Mouse (Mus musculus): ENCODE results near the gene Gbx2. TPM values are rescaled to one million over a fixed set of nuclear protein-coding genes. Genes with fewer than 3 reads are reported as not detected.

Gene Gbx2
- polyA plus RNA-seq, 1 experiment from 2014 or later, result 30.9 TPM

DNA sequence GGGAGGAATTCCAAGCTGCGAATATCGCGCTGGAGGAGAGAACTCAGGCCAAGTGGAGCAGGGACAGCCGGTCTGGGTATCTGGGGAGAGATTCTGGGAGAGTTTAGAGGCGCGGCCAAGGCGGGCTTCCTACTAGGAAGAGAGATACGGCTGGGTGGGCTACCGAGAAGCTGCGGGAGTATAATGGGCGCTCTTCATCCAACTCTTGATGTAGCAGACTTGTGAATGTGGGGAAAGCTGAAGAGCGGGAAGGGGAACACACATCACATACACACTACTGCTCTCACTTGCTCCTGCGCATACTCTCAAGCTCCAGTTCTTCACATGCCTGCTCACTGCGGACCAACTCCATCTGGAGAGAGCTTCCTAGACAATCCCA is 7.3 kb downstream of the Gbx2 start:
- WGBS, result 10% methylated on average over 14 of the region's 14 CpGs
- H3K27me3 ChIP-seq (ENCODE audit: control insufficient read depth, insufficient read depth, low read length), result peaks cover 11% of the 10 kb centered on the region; the same call in 1 of the 2 replicates
- peaks cover 33% of the 10 kb centered on the region; the same call in 1 of the 2 replicates for H3K4me1 ChIP-seq (ENCODE audit: control insufficient read depth, insufficient read depth, low read length)
- no peaks in the 10 kb centered on the region for H3K9me3 ChIP-seq (ENCODE audit: control insufficient read depth, low read length)
- H3K36me3 ChIP-seq (ENCODE audit: control insufficient read depth, insufficient read depth, low read length), result no peaks in the 10 kb centered on the region
- no peak overlapping the region for H3K9ac ChIP-seq (replicated peaks; ENCODE audit: low read depth, low read length)
- no peak for ATAC-seq (ENCODE audit: low read depth)
- H3K4me3 ChIP-seq (ENCODE audit: low read depth, low read length), result no peak overlapping the region
- no peak overlapping the region for H3K27ac ChIP-seq (ENCODE audit: low read depth, low read length)
- peak overlapping the region; percentile 42; the same call in 1 of the 2 replicates for H3K4me2 ChIP-seq (ENCODE audit: low read depth, low read length)

DNA sequence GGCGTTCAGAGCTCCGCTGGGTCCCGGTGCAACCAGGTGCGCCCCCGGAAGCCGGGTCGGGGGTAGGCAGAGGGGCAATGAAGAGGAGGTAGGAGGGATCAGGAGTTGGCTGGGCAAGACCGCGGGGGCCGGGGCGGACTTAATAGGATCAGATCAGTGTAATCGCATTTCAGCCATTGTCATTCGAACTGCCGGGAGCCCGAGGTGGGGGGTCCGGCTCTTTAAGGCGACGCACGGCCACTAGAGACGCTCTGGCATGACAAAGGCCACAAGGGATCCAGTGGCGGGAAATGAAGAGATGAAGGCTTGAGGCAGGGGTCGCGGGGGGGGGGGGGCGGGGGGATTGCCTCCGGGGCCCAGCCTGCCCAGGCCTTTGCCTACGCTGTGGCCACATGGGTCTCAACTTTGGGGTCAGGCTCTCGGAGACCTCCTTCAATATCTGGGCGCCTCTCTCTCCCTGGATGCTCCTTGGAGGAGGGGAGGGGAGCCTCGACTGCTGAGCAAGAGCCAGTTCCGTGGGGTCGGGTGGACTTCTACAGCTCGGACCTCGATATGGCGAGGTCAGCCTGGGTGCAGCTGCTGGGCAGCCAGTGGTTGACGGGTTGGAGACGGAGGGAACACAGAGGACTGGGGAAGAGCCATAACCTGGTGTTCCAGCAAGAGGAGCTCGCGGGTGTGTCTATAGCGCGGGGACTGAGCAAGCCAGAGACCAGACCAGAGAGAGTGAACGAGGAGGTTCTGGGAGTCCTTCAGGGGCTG is 7.9 kb downstream of the Gbx2 start:
- no peaks in the 10 kb centered on the region for H3K9me3 ChIP-seq (ENCODE audit: control insufficient read depth, low read length)
- H3K4me3 ChIP-seq (ENCODE audit: low read depth, low read length), result no peak overlapping the region
- under 1% methylated on average over 40 of the region's 41 CpGs for WGBS
- H3K4me2 ChIP-seq (ENCODE audit: low read depth, low read length), result peak overlapping the region; percentile 42
- peaks cover 11% of the 10 kb centered on the region; the same call in 1 of the 2 replicates for H3K27me3 ChIP-seq (ENCODE audit: control insufficient read depth, insufficient read depth, low read length)
- no peak overlapping the region; the same call in 1 of the 2 replicates for H3K9ac ChIP-seq (replicated peaks; ENCODE audit: low read depth, low read length)
- H3K36me3 ChIP-seq (ENCODE audit: control insufficient read depth, insufficient read depth, low read length), result no peaks in the 10 kb centered on the region
- no peak overlapping the region for H3K27ac ChIP-seq (ENCODE audit: low read depth, low read length)
- peaks cover 33% of the 10 kb centered on the region; the same call in 1 of the 2 replicates for H3K4me1 ChIP-seq (ENCODE audit: control insufficient read depth, insufficient read depth, low read length)
- ATAC-seq (ENCODE audit: low read depth), result no peak

DNA sequence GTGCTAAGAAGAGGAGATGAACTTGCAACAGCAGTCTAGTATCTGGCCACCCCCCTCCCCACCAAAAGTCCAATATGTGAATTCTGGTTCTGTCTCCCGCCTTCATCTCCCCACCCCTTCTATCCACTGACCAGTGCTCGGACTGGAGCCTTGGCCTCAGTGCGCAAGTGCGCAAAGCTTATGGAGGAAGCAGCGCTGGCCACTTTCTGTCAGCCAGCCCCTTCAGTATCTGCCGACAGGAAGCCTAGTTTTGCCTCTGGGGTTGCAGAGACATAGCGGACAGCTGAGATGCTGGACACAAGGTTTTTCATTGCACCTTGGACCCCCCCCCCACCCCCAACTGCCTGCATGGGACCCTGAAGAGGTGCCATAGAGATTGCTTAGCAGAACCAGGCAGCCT is 8.7 kb downstream of the Gbx2 start:
- ATAC-seq (ENCODE audit: low read depth), result no peak
- Histone ChIP-seq H3K4me3 (ENCODE audit: low read depth, low read length) (no peak overlapping the region), H3K4me1 (ENCODE audit: control insufficient read depth, insufficient read depth, low read length) (peaks cover 32% of the 10 kb centered on the region; the same call in 1 of the 2 replicates), H3K36me3 (ENCODE audit: control insufficient read depth, insufficient read depth, low read length) (no peaks in the 10 kb centered on the region), H3K27ac (ENCODE audit: low read depth, low read length) (no peak overlapping the region), H3K4me2 (ENCODE audit: low read depth, low read length) (peak overlapping the region; percentile 1; the same call in 1 of the 2 replicates), H3K27me3 (ENCODE audit: control insufficient read depth, insufficient read depth, low read length) (peaks cover 11% of the 10 kb centered on the region; the same call in 1 of the 2 replicates), H3K9me3 (ENCODE audit: control insufficient read depth, low read length) (no peaks in the 10 kb centered on the region), H3K9ac (replicated peaks; ENCODE audit: low read depth, low read length) (no peak overlapping the region)
- 5% methylated on average over 7 of the region's 7 CpGs for WGBS

DNA sequence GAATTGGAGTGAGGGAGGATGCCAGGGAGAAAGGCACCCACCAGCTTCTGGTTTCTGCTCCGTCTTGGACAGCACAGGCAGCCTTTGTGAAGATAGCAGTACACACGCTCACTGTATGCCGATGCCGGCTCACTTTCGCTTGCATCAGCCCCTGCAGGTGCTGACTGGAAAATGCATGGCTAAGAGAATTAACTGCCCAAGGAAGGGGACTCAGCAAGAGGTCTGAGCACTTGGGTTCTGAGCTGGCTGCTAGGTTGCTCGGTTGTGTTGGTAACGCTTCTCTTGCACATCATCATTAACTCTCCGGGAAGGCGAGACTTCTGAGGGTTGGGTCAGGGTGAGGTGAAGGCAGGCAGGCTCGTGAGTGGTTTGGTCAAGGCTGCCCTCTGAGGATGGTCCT is 9.2 kb downstream of the Gbx2 start:
- Histone ChIP-seq H3K4me3 (ENCODE audit: low read depth, low read length) (no peak overlapping the region), H3K36me3 (ENCODE audit: control insufficient read depth, insufficient read depth, low read length) (no peaks in the 10 kb centered on the region), H3K27me3 (ENCODE audit: control insufficient read depth, insufficient read depth, low read length) (peaks cover 11% of the 10 kb centered on the region; the same call in 1 of the 2 replicates), H3K4me1 (ENCODE audit: control insufficient read depth, insufficient read depth, low read length) (peaks cover 27% of the 10 kb centered on the region; the same call in 1 of the 2 replicates), H3K9ac (replicated peaks; ENCODE audit: low read depth, low read length) (no peak overlapping the region), H3K9me3 (ENCODE audit: control insufficient read depth, low read length) (no peaks in the 10 kb centered on the region), H3K4me2 (ENCODE audit: low read depth, low read length) (peak overlapping the region; percentile 1; the same call in 1 of the 2 replicates), H3K27ac (ENCODE audit: low read depth, low read length) (no peak overlapping the region)
- WGBS, result 4% methylated on average over 10 of the region's 10 CpGs
- 0 out of 2 replicates have a peak, but pooled peaks have one; percentile 42 for ATAC-seq (ENCODE audit: low read depth)

DNA sequence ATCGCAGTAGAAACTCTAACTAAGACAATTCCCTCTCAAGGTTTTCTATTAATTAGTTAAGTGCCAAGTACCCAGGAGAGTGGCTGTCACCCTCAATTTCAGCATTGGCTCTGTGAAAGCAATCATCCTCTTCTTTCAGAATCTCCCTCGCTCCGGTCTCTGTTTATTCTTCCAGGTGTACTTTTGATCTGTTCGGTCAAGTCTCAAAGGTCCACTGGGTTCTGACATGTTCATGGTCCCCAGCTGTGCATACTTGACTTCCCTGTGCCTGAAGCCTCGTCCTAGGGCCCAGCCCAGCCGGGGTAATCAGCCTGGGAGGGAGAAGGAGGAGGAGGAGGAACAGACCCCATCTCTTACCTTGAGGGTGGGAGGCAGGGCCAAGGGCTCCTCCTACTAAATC is 11.8 kb downstream of the Gbx2 start:
- Histone ChIP-seq H3K27me3 (ENCODE audit: control insufficient read depth, insufficient read depth, low read length) (0 out of 2 replicates have a peak, but pooled peaks cover 6% of the 10 kb centered on the region), H3K9me3 (ENCODE audit: control insufficient read depth, low read length) (no peaks in the 10 kb centered on the region), H3K27ac (ENCODE audit: low read depth, low read length) (no peak overlapping the region), H3K4me3 (ENCODE audit: low read depth, low read length) (no peak overlapping the region), H3K36me3 (ENCODE audit: control insufficient read depth, insufficient read depth, low read length) (no peaks in the 10 kb centered on the region), H3K9ac (replicated peaks; ENCODE audit: low read depth, low read length) (no peak overlapping the region), H3K4me1 (ENCODE audit: control insufficient read depth, insufficient read depth, low read length) (peaks cover 16% of the 10 kb centered on the region; the same call in 1 of the 2 replicates), H3K4me2 (ENCODE audit: low read depth, low read length) (no peak overlapping the region)
- 82% methylated on average over 6 of the region's 6 CpGs for WGBS
- no peak for ATAC-seq (ENCODE audit: low read depth)

DNA sequence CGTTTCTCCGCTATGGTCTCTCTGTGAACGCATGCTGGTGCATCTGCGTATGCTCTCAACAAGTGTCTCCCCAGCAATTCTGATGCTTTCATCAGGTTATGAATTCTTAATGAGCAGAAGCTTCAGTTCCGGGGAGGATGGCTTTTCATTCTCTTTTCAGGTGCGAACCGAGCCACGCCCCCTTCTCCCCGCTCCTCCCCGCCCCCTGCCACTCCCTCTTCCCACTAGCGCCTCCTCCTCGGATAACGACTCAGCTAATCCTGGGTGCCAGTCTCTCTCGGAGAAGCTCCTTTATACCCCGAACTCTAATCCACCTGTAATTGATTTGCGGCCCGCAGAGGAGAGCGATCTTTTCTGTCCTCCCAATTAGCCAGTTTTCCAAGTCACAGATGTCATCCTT is 12.9 kb downstream of the Gbx2 start:
- no peak for ATAC-seq (ENCODE audit: low read depth)
- Histone ChIP-seq H3K4me3 (ENCODE audit: low read depth, low read length) (no peak overlapping the region), H3K36me3 (ENCODE audit: control insufficient read depth, insufficient read depth, low read length) (no peaks in the 10 kb centered on the region), H3K4me2 (ENCODE audit: low read depth, low read length) (no peak overlapping the region), H3K9ac (replicated peaks; ENCODE audit: low read depth, low read length) (no peak overlapping the region), H3K27me3 (ENCODE audit: control insufficient read depth, insufficient read depth, low read length) (0 out of 2 replicates have a peak, but pooled peaks cover 6% of the 10 kb centered on the region), H3K4me1 (ENCODE audit: control insufficient read depth, insufficient read depth, low read length) (peaks cover 11% of the 10 kb centered on the region; the same call in 1 of the 2 replicates), H3K9me3 (ENCODE audit: control insufficient read depth, low read length) (no peaks in the 10 kb centered on the region), H3K27ac (ENCODE audit: low read depth, low read length) (no peak overlapping the region)
- WGBS, result 41% methylated on average over 18 of the region's 18 CpGs

DNA sequence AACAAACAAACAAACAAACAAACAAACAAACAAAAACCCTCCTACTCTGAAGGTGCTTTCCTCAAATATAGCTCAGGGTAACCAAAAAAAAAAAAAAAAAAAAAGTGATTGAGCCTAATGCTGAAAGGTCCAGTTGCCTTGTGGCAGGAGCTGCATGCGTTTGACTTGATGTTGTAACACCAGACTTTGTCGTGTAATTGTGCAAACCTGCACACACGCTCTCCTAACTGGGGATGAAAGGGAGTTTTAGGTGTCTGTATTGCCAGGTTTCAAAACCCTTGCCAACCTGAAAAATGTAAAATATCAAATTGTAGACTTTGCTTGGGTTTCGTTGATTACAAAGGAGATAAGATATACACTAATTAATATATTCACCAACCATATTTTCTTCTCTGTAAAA is 17.4 kb downstream of the Gbx2 start:
- Histone ChIP-seq H3K27me3 (ENCODE audit: control insufficient read depth, insufficient read depth, low read length) (no peaks in the 10 kb centered on the region), H3K4me2 (ENCODE audit: low read depth, low read length) (no peak overlapping the region), H3K9ac (replicated peaks; ENCODE audit: low read depth, low read length) (no peak overlapping the region), H3K4me3 (ENCODE audit: low read depth, low read length) (no peak overlapping the region), H3K36me3 (ENCODE audit: control insufficient read depth, insufficient read depth, low read length) (no peaks in the 10 kb centered on the region), H3K4me1 (ENCODE audit: control insufficient read depth, insufficient read depth, low read length) (0 out of 2 replicates have a peak, but pooled peaks cover 2% of the 10 kb centered on the region), H3K9me3 (ENCODE audit: control insufficient read depth, low read length) (no peaks in the 10 kb centered on the region), H3K27ac (ENCODE audit: low read depth, low read length) (no peak overlapping the region)
- ATAC-seq (ENCODE audit: low read depth), result no peak
- WGBS, result 83% methylated on average over 4 of the region's 4 CpGs

DNA sequence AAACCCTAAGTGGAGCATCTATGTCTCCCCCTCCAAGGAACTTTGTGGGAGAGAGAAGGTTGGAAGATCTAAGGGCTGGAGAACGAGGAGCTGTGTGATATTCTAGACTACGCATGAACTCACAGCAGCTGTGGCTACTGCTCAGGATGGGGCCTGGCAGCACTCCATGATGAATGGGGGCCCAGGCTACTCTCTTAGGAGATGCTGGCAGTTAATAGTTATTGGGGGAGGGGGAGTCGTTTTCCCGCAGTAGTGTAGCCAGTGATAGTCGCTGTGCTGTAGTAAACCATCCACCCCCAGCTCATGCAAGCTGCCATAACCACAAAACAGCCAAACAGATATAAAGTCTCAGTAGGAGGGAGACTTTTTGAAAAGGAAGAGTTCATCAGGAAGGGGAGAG is 18.6 kb downstream of the Gbx2 start:
- Histone ChIP-seq H3K9ac (replicated peaks; ENCODE audit: low read depth, low read length) (no peak overlapping the region), H3K4me1 (ENCODE audit: control insufficient read depth, insufficient read depth, low read length) (0 out of 2 replicates have a peak, but pooled peaks cover 2% of the 10 kb centered on the region), H3K4me2 (ENCODE audit: low read depth, low read length) (no peak overlapping the region), H3K36me3 (ENCODE audit: control insufficient read depth, insufficient read depth, low read length) (no peaks in the 10 kb centered on the region), H3K27me3 (ENCODE audit: control insufficient read depth, insufficient read depth, low read length) (no peaks in the 10 kb centered on the region), H3K4me3 (ENCODE audit: low read depth, low read length) (no peak overlapping the region), H3K9me3 (ENCODE audit: control insufficient read depth, low read length) (no peaks in the 10 kb centered on the region), H3K27ac (ENCODE audit: low read depth, low read length) (no peak overlapping the region)
- peak; percentile 58 for ATAC-seq (ENCODE audit: low read depth)
- WGBS, result 5% methylated on average over 5 of the region's 5 CpGs

DNA sequence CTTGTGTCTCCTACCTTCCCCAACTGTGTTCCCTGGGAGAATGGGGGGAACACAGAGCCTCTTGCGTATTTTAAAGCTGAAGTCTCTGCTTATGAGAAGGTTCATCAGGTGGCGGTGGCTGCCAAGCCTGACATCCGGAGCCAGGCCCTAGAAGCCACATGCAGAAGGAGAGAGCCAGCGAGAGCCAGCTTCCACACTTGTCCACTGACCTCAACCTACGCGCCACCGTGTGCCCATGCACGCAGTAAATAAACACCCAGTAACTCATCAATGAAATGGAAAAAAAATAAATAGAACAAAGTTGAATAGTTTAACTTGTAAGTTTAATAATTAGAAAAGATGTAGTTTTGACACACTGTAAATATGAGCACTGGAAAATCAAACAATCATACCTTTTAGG is 21.2 kb downstream of the Gbx2 start:
- Histone ChIP-seq H3K27ac (ENCODE audit: low read depth, low read length) (no peak overlapping the region), H3K4me2 (ENCODE audit: low read depth, low read length) (no peak overlapping the region), H3K4me1 (ENCODE audit: control insufficient read depth, insufficient read depth, low read length) (0 out of 2 replicates have a peak, but pooled peaks cover 2% of the 10 kb centered on the region), H3K9me3 (ENCODE audit: control insufficient read depth, low read length) (no peaks in the 10 kb centered on the region), H3K9ac (replicated peaks; ENCODE audit: low read depth, low read length) (no peak overlapping the region), H3K36me3 (ENCODE audit: control insufficient read depth, insufficient read depth, low read length) (no peaks in the 10 kb centered on the region), H3K27me3 (ENCODE audit: control insufficient read depth, insufficient read depth, low read length) (no peaks in the 10 kb centered on the region), H3K4me3 (ENCODE audit: low read depth, low read length) (no peak overlapping the region)
- 88% methylated on average over 8 of the region's 8 CpGs for WGBS
- no peak for ATAC-seq (ENCODE audit: low read depth)
